Mouse (Mus musculus) limb, embryonic 12.5 days (tissue): Measurements from ENCODE around the gene Krtap5-4. TPM values are rescaled to one million over a fixed set of nuclear protein-coding genes. Genes with fewer than 3 reads are reported as not detected.
"Not testable (repeated sequence)": the region's sequence is repeated elsewhere in the genome, so short reads cannot be mapped to it uniquely, and the experiment has no call there.

Source experiments
- ATAC-seq: fragments of 200-750 bp; cut with Nextera tagmentation; 2 replicates; pipeline ENCODE4 v1.8.0; 2017; ENCODE audit warnings: low read depth, moderate TSS enrichment; ENCODE audit not compliant: insufficient number of reproducible peaks, insufficient read depth, low FRiP score, low TSS enrichment
- H3K27ac ChIP-seq: fragments of 300-500 bp; sonication (generic); 2 replicates; pipeline ENCODE4 v1.5.1; 2016; ENCODE audit warnings: mild to moderate bottlenecking, moderate library complexity
- H3K27me3 ChIP-seq: fragments of 300-500 bp; sonication (generic); 2 replicates; pipeline ENCODE4 v1.6.1; 2016; ENCODE audit warnings: mild to moderate bottlenecking, moderate library complexity
- H3K36me3 ChIP-seq: fragments of 300-500 bp; sonication (generic); 2 replicates; pipeline ENCODE4 v1.6.1; 2016; ENCODE audit warnings: mild to moderate bottlenecking, moderate library complexity
- H3K4me1 ChIP-seq: fragments of 300-500 bp; sonication (generic); replicated peaks from 2 replicates; pipeline ENCODE4 v1.6.1; 2016
- H3K4me2 ChIP-seq: fragments of 300-500 bp; sonication (generic); 2 replicates; pipeline ENCODE4 v1.6.1; 2016; ENCODE audit warnings: mild to moderate bottlenecking, moderate library complexity
- H3K4me3 ChIP-seq: fragments of 300-500 bp; sonication (generic); replicated peaks from 2 replicates; pipeline ENCODE4 v1.5.1; 2016; ENCODE audit warnings: mild to moderate bottlenecking
- H3K9ac ChIP-seq: fragments of 300-500 bp; sonication (generic); replicated peaks from 2 replicates; pipeline ENCODE4 v1.6.1; 2016; ENCODE audit warnings: mild to moderate bottlenecking, moderate library complexity
- H3K9me3 ChIP-seq: fragments of 300-500 bp; sonication (generic); 2 replicates; pipeline ENCODE4 v1.6.1; 2016; ENCODE audit warnings: mild to moderate bottlenecking, moderate library complexity
- WGBS: fragments of 180-500 bp; shearing (Covaris S2); methylation state at CpG from one replicate; pipeline ENCODE4 v1.1.7; 2016; 5-methylcytosine and 5-hydroxymethylcytosine counted together
- polyA plus RNA-seq: library from polyadenylated mRNA; unstranded; fragments of >200 nt; fragmentation: Nextera tagmentation; extraction: Ambion mirVana; gene quantifications from 2 replicates; pipeline ENCODE4 v1.2.1, GENCODE M21; 2016

Krtap5-4 gene
- not detected in 2 replicates for polyA plus RNA-seq

DNA sequence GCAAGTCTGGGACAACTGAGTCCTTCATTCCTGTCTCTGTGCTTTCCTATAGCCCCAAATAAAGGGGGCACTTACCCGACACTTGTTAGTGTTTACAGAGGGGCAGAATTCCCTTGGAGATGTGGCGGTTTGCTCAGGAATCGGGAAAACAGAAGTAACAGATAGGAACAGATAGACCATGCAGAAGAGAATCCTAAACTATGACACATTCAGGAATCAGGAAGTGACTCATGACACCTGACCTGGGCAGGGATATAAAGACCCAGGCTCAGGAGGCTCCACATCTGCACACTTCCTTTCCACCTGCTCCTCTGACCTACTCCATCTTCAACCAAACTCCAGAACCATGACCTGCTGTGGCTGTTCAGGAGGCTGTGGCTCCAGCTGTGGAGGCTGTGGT is at the start of gene Krtap5-4:
Gene Krtap5-4 (plus strand): TSS at position 301 of the 400 bp plus-strand sequence.
- Histone ChIP-seq H3K4me2 (no peak within 1 kb of the TSS), H3K36me3 (no peaks in the 10 kb centered on the region), H3K27ac (no peak within 1 kb of the TSS), H3K4me3 (no peak within 1 kb of the TSS), H3K4me1 (no peaks in the 10 kb centered on the region; the same call in 1 of the 2 replicates), H3K9ac (no peak within 1 kb of the TSS), H3K27me3 (peaks cover 8% of the 10 kb centered on the region; the same call in 1 of the 2 replicates), H3K9me3 (no peaks in the 10 kb centered on the region)
- no peak for ATAC-seq
- 50% methylated on average over 3 of the region's 3 CpGs for WGBS

- Histone ChIP-seq H3K4me1 (no peaks in the 10 kb centered on the region), H3K4me3 (no peak overlapping the region), H3K36me3 (no peaks in the 10 kb centered on the region), H3K27me3 (0 out of 2 replicates have a peak, but pooled peaks cover 11% of the 10 kb centered on the region), H3K9me3 (no peaks in the 10 kb centered on the region), H3K4me2 (no peak overlapping the region), H3K9ac (no peak overlapping the region), H3K27ac (no peak overlapping the region)
- ATAC-seq, result no peak
- 0% methylated on average over 2 of the region's 2 CpGs for WGBS
Measured at GRCm38 (mm10) chr7:142255517-142255916, 47.8 kb upstream of the Krtap5-4 start.

DNA sequence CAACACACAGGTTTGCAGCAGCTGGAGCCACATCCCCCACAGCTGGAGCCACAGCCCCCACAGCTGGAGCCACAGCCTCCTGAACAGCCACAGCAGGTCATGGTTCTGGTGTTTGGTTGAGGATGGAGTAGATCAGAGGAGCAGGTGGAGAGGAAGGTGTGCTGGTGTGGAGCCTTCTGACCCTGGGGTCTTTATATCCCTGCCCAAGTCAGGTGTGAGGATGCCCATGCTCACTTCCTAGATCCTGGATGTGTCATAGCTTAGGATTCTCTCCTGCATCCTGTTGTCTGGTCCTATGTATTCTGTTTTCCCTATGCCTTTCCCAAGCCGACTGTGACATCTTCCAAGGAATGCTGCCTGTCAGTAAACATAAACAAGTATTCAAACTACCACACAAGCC is 45.1 kb upstream of the Krtap5-4 start, which contains the start of gene Gm2431:
Gene Gm2431 (minus strand): TSS at position 101 of the 400 bp plus-strand sequence.
- H3K36me3 ChIP-seq, H3K4me2 ChIP-seq, H3K27ac ChIP-seq, H3K4me1 ChIP-seq, ATAC-seq, H3K9me3 ChIP-seq, H3K9ac ChIP-seq, H3K27me3 ChIP-seq, H3K4me3 ChIP-seq: not testable (repeated sequence)
- WGBS, result 50% methylated on average over 1 of the region's 1 CpGs

DNA sequence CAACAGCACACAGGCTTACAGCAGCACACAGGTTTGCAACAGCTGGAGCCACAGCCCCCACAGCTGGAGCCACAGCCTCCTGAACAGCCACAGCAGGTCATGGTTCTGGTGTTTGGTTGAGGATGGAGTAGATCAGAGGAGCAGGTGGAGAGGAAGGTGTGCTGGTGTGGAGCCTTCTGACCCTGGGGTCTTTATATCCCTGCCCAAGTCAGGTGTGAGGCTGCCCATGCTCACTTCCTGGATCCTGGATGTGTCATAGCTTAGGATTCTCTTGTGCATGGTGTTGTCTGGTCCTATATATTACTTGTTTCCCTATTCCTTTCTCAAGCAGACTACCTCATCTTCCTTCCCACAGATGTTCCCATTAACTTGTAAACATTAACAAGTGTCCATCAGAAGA is 29.1 kb upstream of the Krtap5-4 start, which contains the start of gene Gm4559:
Gene Gm4559 (minus strand): TSS at position 101 of the 400 bp plus-strand sequence.
- not testable (repeated sequence) for H3K27me3 ChIP-seq, ATAC-seq, H3K4me3 ChIP-seq, H3K4me1 ChIP-seq, H3K4me2 ChIP-seq, H3K36me3 ChIP-seq, H3K9me3 ChIP-seq, H3K9ac ChIP-seq, H3K27ac ChIP-seq

DNA sequence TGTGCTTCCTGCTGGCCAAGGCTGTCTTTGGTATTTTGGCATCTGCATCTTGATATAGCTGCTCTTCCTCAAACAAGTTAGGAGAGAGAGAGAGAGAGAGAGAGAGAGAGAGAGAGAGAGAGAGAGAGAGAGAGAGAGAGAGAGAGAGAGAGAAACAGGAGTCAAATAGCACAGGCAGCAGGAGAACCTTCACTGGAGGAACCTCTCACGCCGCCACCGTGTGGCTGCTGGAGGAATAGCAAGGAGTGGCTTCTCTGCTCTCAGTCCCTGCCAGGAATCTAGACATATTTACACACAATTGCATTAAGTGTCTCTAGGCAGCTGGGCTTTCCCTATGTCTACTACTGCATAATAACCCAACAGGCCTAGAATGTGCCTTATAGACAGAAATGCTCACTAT is 25.2 kb upstream of the Krtap5-4 start:
- not testable (repeated sequence) for H3K9ac ChIP-seq, H3K9me3 ChIP-seq, H3K27ac ChIP-seq, H3K4me2 ChIP-seq, H3K36me3 ChIP-seq, ATAC-seq, H3K4me3 ChIP-seq, H3K4me1 ChIP-seq
- 0% methylated on average over 3 of the region's 3 CpGs for WGBS
- peaks cover 12% of the 10 kb centered on the region for H3K27me3 ChIP-seq

DNA sequence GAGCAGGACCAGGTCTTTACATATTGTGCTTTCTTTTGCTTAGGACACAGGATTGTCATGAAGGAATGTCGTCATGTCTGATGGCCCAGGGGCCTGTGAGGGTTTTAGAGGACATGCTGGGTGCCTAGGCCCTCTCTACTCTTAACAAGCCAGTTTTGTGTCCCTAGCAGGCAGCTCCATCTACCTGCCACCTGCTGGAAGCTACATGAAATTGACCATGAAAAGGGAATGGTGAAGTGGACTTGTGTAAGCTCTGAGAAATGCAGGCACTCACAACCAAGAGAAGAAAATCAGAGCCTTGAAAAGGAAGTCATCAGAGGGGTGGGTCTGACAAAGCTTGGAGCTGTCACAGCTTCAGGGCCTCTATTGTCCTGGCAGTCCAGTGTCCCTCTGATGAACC is 24.1 kb upstream of the Krtap5-4 start:
- not testable (repeated sequence) for H3K36me3 ChIP-seq, H3K4me3 ChIP-seq, ATAC-seq, H3K9ac ChIP-seq, H3K27ac ChIP-seq, H3K4me1 ChIP-seq, H3K9me3 ChIP-seq, H3K4me2 ChIP-seq
- H3K27me3 ChIP-seq, result peaks cover 13% of the 10 kb centered on the region
- WGBS, result 63% methylated on average over 1 of the region's 1 CpGs

GRCm38 (mm10) chr7:142282847-142283246 is 20.5 kb upstream of the Krtap5-4 start:
- H3K4me3 ChIP-seq, H3K4me1 ChIP-seq, H3K27ac ChIP-seq, ATAC-seq, H3K9ac ChIP-seq, H3K9me3 ChIP-seq, H3K36me3 ChIP-seq: not testable (repeated sequence)
- 22% methylated on average over 2 of the region's 2 CpGs for WGBS
- Histone ChIP-seq H3K4me2 (peak overlapping the region; percentile 70), H3K27me3 (peaks cover 32% of the 10 kb centered on the region)

DNA sequence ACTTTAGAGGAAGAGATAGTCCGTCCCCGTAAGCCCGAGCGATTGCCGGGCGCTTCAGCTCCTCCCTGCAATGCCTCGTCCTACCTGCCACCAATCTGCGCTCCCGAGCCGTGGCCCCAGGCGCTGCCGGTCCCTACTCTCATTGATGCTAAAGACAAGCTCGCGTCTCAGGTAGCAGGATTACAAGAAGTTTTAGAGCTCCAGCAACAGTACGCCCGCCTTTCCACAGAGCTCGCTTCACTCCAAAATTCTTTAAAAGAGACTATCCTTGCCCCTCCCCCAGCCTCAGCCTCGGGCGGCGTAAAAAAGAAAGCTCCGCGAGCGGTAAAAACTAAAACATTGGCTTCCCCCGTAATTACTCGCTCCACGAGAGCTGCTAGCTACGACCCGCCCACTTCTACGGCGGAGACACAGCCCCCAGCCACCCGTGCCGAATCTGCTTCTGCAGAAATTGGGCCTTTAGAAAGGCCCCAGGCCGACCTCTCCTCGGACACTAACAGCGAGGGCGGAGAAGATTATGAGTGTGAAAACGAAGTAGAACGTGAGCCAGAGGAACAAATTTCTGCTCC is 19.2 kb upstream of the Krtap5-4 start:
- WGBS, result under 1% methylated on average over 38 of the region's 38 CpGs
- no peaks in the 10 kb centered on the region for H3K36me3 ChIP-seq
- peak; percentile 74 for ATAC-seq
- H3K4me3 ChIP-seq, result peak overlapping the region; percentile 53
- peak overlapping the region; percentile 68 for H3K9ac ChIP-seq
- no peaks in the 10 kb centered on the region for H3K9me3 ChIP-seq
- peaks cover 7% of the 10 kb centered on the region; the same call in 1 of the 2 replicates for H3K4me1 ChIP-seq
- peak overlapping the region; percentile 70 for H3K4me2 ChIP-seq
- peaks cover 32% of the 10 kb centered on the region for H3K27me3 ChIP-seq
- peak overlapping the region; percentile 91 for H3K27ac ChIP-seq

DNA sequence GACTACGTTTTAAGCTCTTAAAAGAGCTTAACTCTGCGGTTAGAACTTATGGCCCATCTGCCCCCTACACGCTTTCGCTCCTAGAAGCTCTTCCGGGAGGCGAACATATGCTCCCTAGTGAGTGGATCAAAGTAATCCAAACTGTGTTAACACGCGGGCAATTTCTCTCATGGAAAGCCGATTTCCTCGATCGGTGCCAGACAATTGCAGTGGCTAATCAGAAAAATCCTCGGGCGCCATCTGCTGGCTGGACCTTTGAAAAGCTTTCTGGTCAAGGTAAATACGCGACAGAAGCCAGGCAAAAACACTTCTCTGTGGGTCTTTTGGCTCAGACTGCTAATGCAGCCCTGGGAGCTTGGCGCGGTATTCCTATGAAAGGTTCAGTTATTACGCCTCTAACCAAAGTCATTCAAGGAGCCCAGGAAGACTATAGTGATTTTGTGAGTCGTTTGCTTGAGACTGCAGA is 18.7 kb upstream of the Krtap5-4 start:
- peak overlapping the region; percentile 68 for H3K9ac ChIP-seq
- H3K9me3 ChIP-seq, result no peaks in the 10 kb centered on the region
- ATAC-seq, result peak; percentile 83
- peak overlapping the region; percentile 53 for H3K4me3 ChIP-seq
- H3K4me2 ChIP-seq, result peak overlapping the region; percentile 70
- peak overlapping the region; percentile 91 for H3K27ac ChIP-seq
- peaks cover 32% of the 10 kb centered on the region for H3K27me3 ChIP-seq
- H3K36me3 ChIP-seq, result no peaks in the 10 kb centered on the region
- WGBS, result under 1% methylated on average over 19 of the region's 19 CpGs
- H3K4me1 ChIP-seq, result peaks cover 7% of the 10 kb centered on the region; the same call in 1 of the 2 replicates

DNA sequence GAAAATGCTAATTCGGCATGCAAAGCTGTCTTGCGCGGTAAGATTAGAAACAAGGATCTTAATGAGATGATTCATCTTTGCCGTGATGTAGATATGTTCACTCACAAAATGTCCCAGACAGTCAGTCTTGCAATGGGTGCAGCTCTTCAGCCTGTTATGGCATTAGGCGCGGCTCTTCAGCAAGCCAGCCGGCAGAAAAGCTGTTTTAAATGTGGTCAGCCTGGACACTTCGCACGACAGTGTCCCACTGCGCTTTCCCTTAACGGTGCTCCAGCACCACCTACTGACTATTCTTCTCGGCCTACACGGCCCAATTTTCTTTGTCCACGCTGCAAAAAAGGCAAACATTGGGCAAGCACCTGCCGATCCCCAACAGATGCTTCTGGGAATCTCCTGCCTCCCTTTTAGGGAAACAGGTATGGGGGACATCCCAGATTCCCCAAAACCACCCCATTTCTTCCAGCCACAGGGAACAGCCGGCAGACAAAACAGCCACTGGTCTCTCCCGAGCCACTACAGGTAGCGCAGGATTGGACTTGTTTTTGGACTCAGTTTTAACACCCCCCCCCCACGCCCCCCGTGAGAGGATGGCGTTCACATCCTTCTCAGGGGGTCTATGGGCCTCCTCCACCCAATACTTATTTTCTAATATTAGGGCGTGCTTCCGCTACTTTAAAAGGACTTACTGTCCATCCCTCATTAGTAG is 18.1 kb upstream of the Krtap5-4 start:
- H3K27ac ChIP-seq, result no peak overlapping the region
- peak overlapping the region; percentile 53 for H3K4me3 ChIP-seq
- WGBS, result 10% methylated on average over 23 of the region's 23 CpGs
- peak; percentile 65; the same call in 1 of the 2 replicates for ATAC-seq
- H3K27me3 ChIP-seq, result peaks cover 32% of the 10 kb centered on the region
- no peaks in the 10 kb centered on the region for H3K36me3 ChIP-seq
- H3K9me3 ChIP-seq, result no peaks in the 10 kb centered on the region
- peak overlapping the region; percentile 70 for H3K4me2 ChIP-seq
- peak overlapping the region; percentile 23; the same call in 1 of the 2 replicates for H3K9ac ChIP-seq
- peaks cover 7% of the 10 kb centered on the region; the same call in 1 of the 2 replicates for H3K4me1 ChIP-seq

DNA sequence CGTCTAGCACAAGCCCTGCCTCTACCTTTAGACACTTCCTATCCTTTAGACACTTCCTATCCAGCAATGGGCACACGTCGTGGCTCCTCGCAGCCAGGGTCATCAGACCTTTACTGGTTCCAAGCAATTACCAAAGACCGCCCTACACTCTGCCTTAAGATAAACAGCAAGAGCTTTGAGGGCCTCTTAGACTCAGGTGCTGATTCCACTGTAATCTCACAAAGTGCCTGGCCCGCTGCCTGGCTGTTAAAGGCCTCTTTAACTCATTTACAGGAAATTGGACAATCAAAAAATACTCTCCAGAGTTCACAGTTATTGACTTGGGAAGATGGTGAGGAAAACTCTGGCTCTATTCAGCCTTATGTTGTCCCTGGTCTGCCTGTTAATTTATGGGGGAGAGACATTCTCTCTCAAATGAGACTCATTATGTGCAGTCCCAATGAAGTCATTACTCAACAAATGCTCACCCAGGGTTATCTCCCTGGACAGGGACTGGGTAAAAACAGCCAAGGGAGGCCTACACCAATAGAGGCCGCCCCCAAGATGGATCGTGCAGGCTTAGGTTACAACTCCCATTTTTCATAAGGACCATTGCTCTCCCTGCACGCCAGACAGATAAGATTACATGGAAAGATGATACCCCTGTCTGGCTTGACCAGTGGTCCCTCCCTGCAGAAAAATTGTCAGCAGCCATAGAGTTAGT is 17.3 kb upstream of the Krtap5-4 start:
- WGBS, result 27% methylated on average over 9 of the region's 9 CpGs
- not testable (repeated sequence) for H3K4me1 ChIP-seq, H3K9me3 ChIP-seq, H3K36me3 ChIP-seq, H3K27ac ChIP-seq, H3K4me3 ChIP-seq, ATAC-seq, H3K9ac ChIP-seq, H3K4me2 ChIP-seq
- peaks cover 32% of the 10 kb centered on the region for H3K27me3 ChIP-seq
